Mouse (Mus musculus) kidney, adult 2 months (tissue): Measurements from ENCODE around the gene Mcpt4.

Experiments used
- CTCF ChIP-seq: fragments of 200-500 bp; conservative IDR thresholded peaks from 2 replicates; pipeline ENCODE4 v1.5.1; 2011; ENCODE audit warnings: low read depth, mild to moderate bottlenecking, control low read depth, low read length, moderate library complexity, mixed read lengths; ENCODE audit not compliant: insufficient read depth, insufficient read length
- POLR2A ChIP-seq: fragments of 200-500 bp; IDR thresholded peaks from one replicate; pipeline ENCODE4 v1.6.1; 2011; ENCODE audit warnings: low read depth, low read length, control low read depth

- TF ChIP-seq POLR2A = no peak
- no peak for TF ChIP-seq CTCF
Observed at GRCm38 (mm10) chr14:56055408-56055807, 6.7 kb downstream of the Mcpt4 start.
